11 mouse cellular contexts compared by ENCODE assay signal in the genomic region with DNA sequence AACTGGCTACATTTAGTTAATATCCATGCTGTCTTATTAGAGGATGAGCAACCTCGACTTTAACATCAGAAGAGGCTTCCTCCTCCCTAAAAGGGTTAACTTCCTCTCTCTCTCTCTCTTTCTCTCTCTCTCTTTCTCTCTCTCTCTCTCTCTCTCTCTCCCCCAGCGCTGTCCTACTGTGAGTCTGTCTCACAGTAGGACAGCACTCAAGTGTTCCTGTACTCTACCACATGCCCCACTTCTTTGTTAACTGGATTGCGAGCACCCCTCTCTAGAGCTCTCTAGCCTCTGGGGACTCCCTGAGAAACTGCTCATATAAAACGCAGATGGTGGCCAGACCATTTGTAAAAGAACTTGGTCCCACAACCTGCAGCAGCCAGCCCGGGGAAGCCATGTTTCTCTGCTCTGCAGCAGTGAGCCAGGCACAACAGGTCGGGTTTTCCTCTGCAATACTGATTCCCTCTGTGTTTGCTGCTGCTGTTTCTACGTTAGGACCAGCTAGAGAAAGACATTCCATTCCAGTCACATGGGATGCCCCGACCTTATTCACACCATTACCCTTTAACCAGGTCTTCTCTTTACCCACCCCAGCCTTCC. TPM values are rescaled to one million over a fixed set of nuclear protein-coding genes. Genes with fewer than 3 reads are reported as not detected.
DNase-seq lines count a peak whose midpoint lies in the region; ATAC-seq lines count a peak whose summit lies in the region.
"Had no signal": no experiment of that assay in that cellular context is flagged by ENCODE, and none has a peak within 500 bp of the region (broad histone marks: within the 10 kb centered on the region; RNA-seq: fewer than 3 reads in every experiment).

No protein-coding gene starts in this region.

- H3K27me3 ChIP-seq in hindbrain, embryonic 10.5 days (ENCODE audit: insufficient read depth, poor library complexity, severe bottlenecking), result 0 out of 2 replicates have a peak, but pooled peaks cover 9% of the 10 kb centered on the region
- H3K27me3 ChIP-seq in hindbrain, embryonic 16.5 days (replicated peaks; ENCODE audit: control insufficient read depth, insufficient read depth, low read length), result no peaks in the 10 kb centered on the region
- H3K27me3 ChIP-seq in forebrain, embryonic 12.5 days, result no peaks in the 10 kb centered on the region
- H3K27me3 ChIP-seq in liver, embryonic 13.5 days, result no peaks in the 10 kb centered on the region
- no peaks in the 10 kb centered on the region for H3K27me3 ChIP-seq in neural tube, embryonic 14.5 days (ENCODE audit: control insufficient read depth, insufficient read depth, low read length)

- H3K27ac ChIP-seq in hindbrain, embryonic 10.5 days, result peak overlapping the region; percentile 83
- H3K27ac ChIP-seq in hindbrain, embryonic 16.5 days (ENCODE audit: low read depth, low read length), result no peak overlapping the region
- H3K27ac ChIP-seq in forebrain, embryonic 12.5 days, result peak overlapping the region; percentile 77
- peak overlapping the region; percentile 56 for H3K27ac ChIP-seq in liver, embryonic 13.5 days
- peak overlapping the region; percentile 55; the same call in 1 of the 2 replicates for H3K27ac ChIP-seq in neural tube, embryonic 14.5 days (ENCODE audit: low read depth, low read length)

- H3K9me3 ChIP-seq in hindbrain, embryonic 10.5 days, result 0 out of 2 replicates have a peak, but pooled peaks cover 2% of the 10 kb centered on the region
- no peaks in the 10 kb centered on the region for H3K9me3 ChIP-seq in hindbrain, embryonic 16.5 days (ENCODE audit: control insufficient read depth, low read length)
- H3K9me3 ChIP-seq in forebrain, embryonic 12.5 days, result no peaks in the 10 kb centered on the region
- no peaks in the 10 kb centered on the region for H3K9me3 ChIP-seq in liver, embryonic 13.5 days (replicated peaks)
- no peaks in the 10 kb centered on the region for H3K9me3 ChIP-seq in neural tube, embryonic 14.5 days (ENCODE audit: control insufficient read depth, low read length)

- peak overlapping the region; percentile 23 for H3K4me3 ChIP-seq in hindbrain, embryonic 10.5 days
- no peak overlapping the region for H3K4me3 ChIP-seq in hindbrain, embryonic 16.5 days (ENCODE audit: low read length)
- H3K4me3 ChIP-seq in forebrain, embryonic 12.5 days (replicated peaks), result no peak overlapping the region
- no peak overlapping the region for H3K4me3 ChIP-seq in liver, embryonic 13.5 days (replicated peaks)
- H3K4me3 ChIP-seq in neural tube, embryonic 14.5 days (ENCODE audit: low read depth, low read length), result no peak overlapping the region

- no peak overlapping the region for H3K9ac ChIP-seq in hindbrain, embryonic 16.5 days (ENCODE audit: low read depth, low read length)
- H3K9ac ChIP-seq in forebrain, embryonic 12.5 days, result no peak overlapping the region
- H3K9ac ChIP-seq in liver, embryonic 13.5 days, result no peak overlapping the region
- H3K9ac ChIP-seq in neural tube, embryonic 14.5 days (replicated peaks; ENCODE audit: low read depth, low read length), result no peak overlapping the region

- ATAC-seq in hindbrain, embryonic 16.5 days, result no peak
- ATAC-seq in forebrain, embryonic 12.5 days (ENCODE audit: low FRiP score), result no peak
- no peak for ATAC-seq in liver, embryonic 13.5 days (ENCODE audit: low read depth)
- no peak for ATAC-seq in neural tube, embryonic 14.5 days (ENCODE audit: low read depth)

- 22% methylated on average over 8 of the region's 8 CpGs for WGBS in hindbrain, embryonic 10.5 days
- WGBS in hindbrain, embryonic 16.5 days, result 15% methylated on average over 8 of the region's 8 CpGs
- WGBS in forebrain, embryonic 12.5 days, result 26% methylated on average over 8 of the region's 8 CpGs
- whole genome bisulfite sequencing in liver, embryonic 13.5 days (ENCODE audit: insufficient replicate concordance), result 37% methylated on average over 8 of the region's 8 CpGs
- 14% methylated on average over 8 of the region's 8 CpGs for WGBS in neural tube, embryonic 14.5 days

- no peak for DNase-seq in hindbrain, embryonic 10.5 days (ENCODE audit: low spot score)
- DNase-seq in liver, embryonic 13.5 days, result no peak
- DNase-seq in lung, postnatal 36 days, result no peak
- DNase-seq in ovary, postnatal 36 days (ENCODE audit: low spot score), result no peak
- no peak for DNase-seq in spleen, adult 18-20 months
- DNase-seq: B cell, adult 2 months; kidney, postnatal 25 days; lung, postnatal 4 days had no signal

- peaks cover 35% of the 10 kb centered on the region for H3K4me1 ChIP-seq in hindbrain, embryonic 10.5 days (replicated peaks)
- 0 out of 2 replicates have a peak, but pooled peaks cover 4% of the 10 kb centered on the region for H3K4me1 ChIP-seq in hindbrain, embryonic 16.5 days (ENCODE audit: control insufficient read depth, insufficient read depth, low read depth, low read length)
- H3K4me1 ChIP-seq in forebrain, embryonic 12.5 days, result peaks cover 22% of the 10 kb centered on the region
- H3K4me1 ChIP-seq in liver, embryonic 13.5 days (replicated peaks), result peaks cover 79% of the 10 kb centered on the region
- H3K4me1 ChIP-seq in neural tube, embryonic 14.5 days (ENCODE audit: control insufficient read depth, insufficient read depth, low read length), result peaks cover 14% of the 10 kb centered on the region; the same call in 1 of the 2 replicates

- H3K4me2 ChIP-seq in hindbrain, embryonic 16.5 days (ENCODE audit: low read length), result no peak overlapping the region
- H3K4me2 ChIP-seq in forebrain, embryonic 12.5 days, result peak overlapping the region; percentile 30; the same call in 1 of the 2 replicates
- H3K4me2 ChIP-seq in liver, embryonic 13.5 days, result no peak overlapping the region
- H3K4me2 ChIP-seq in neural tube, embryonic 14.5 days (ENCODE audit: low read depth, low read length), result no peak overlapping the region

- H3K36me3 ChIP-seq in hindbrain, embryonic 10.5 days, result no peaks in the 10 kb centered on the region
- no peaks in the 10 kb centered on the region for H3K36me3 ChIP-seq in hindbrain, embryonic 16.5 days (ENCODE audit: control insufficient read depth, insufficient read depth, low read length)
- no peaks in the 10 kb centered on the region for H3K36me3 ChIP-seq in forebrain, embryonic 12.5 days (replicated peaks)
- no peaks in the 10 kb centered on the region for H3K36me3 ChIP-seq in liver, embryonic 13.5 days
- no peaks in the 10 kb centered on the region for H3K36me3 ChIP-seq in neural tube, embryonic 14.5 days (ENCODE audit: control insufficient read depth, insufficient read depth, low read length)

RNA-seq across cellular contexts. Expression of a gene that starts 4.5 kb away (rescaled TPM):
- 34.5 and 39.9 TPM in 2 replicates for polyA plus RNA-seq in hindbrain, embryonic 10.5 days (2016; fragmentation: Nextera tagmentation; extraction: Ambion mirVana)
- polyA plus RNA-seq in hindbrain, embryonic 16.5 days (2015; fragmentation: Nextera tagmentation; extraction: Ambion mirVana), result 68.3 and 82.9 TPM in 2 replicates
- polyA plus RNA-seq in forebrain, embryonic 12.5 days (2016; fragmentation: Nextera tagmentation; extraction: Ambion mirVana), result 79.0 and 84.5 TPM in 2 replicates
- polyA plus RNA-seq in liver, embryonic 13.5 days (2015; fragmentation: Nextera tagmentation; extraction: Ambion mirVana), result 12.7 and 16.2 TPM in 2 replicates
- polyA plus RNA-seq in neural tube, embryonic 14.5 days (2014; fragmentation: Nextera tagmentation; extraction: Ambion mirVana), result 98.4 and 115 TPM in 2 replicates

RNA-seq across cellular contexts. Expression of a gene that starts 29.8 kb away (rescaled TPM):
- 1.6 and 2.0 TPM in 2 replicates for polyA plus RNA-seq in hindbrain, embryonic 10.5 days (2016; fragmentation: Nextera tagmentation; extraction: Ambion mirVana)
- polyA plus RNA-seq in hindbrain, embryonic 16.5 days (2015; fragmentation: Nextera tagmentation; extraction: Ambion mirVana), result 16.0 and 17.1 TPM in 2 replicates
- 1.5 and 2.1 TPM in 2 replicates for polyA plus RNA-seq in forebrain, embryonic 12.5 days (2016; fragmentation: Nextera tagmentation; extraction: Ambion mirVana)
- polyA plus RNA-seq in liver, embryonic 13.5 days (2015; fragmentation: Nextera tagmentation; extraction: Ambion mirVana), result 5.0 and 5.3 TPM in 2 replicates
- 1.7 and 5.6 TPM in 2 replicates for polyA plus RNA-seq in neural tube, embryonic 14.5 days (2014; fragmentation: Nextera tagmentation; extraction: Ambion mirVana)
